Mouse (Mus musculus) hindbrain, embryonic 12.5 days (tissue): Measurements from ENCODE around the gene Rbm3. TPM values are rescaled to one million over a fixed set of nuclear protein-coding genes. Genes with fewer than 3 reads are reported as not detected.
A peak's percentile ranks its signal among the peaks of the same experiment; 100 is the strongest.

Source experiments
- ATAC-seq: fragments of 200-750 bp; cut with Nextera tagmentation; 2 replicates; pipeline ENCODE4 v1.8.0; 2017; ENCODE audit warnings: moderate TSS enrichment; ENCODE audit not compliant: low FRiP score
- H3K27ac ChIP-seq: fragments of 300-500 bp; sonication (generic); 2 replicates; pipeline ENCODE4 v1.5.1; 2016; ENCODE audit warnings: mild to moderate bottlenecking
- H3K27me3 ChIP-seq: fragments of 300-500 bp; sonication (generic); 2 replicates; pipeline ENCODE4 v1.6.1; 2016; ENCODE audit warnings: mild to moderate bottlenecking
- H3K36me3 ChIP-seq: fragments of 300-500 bp; sonication (generic); 2 replicates; pipeline ENCODE4 v1.6.1; 2016; ENCODE audit warnings: mild to moderate bottlenecking
- H3K4me1 ChIP-seq: fragments of 300-500 bp; sonication (generic); 2 replicates; pipeline ENCODE4 v1.6.1; 2016
- H3K4me2 ChIP-seq: fragments of 300-500 bp; sonication (generic); replicated peaks from 2 replicates; pipeline ENCODE4 v1.6.1; 2016; ENCODE audit warnings: mild to moderate bottlenecking
- H3K4me3 ChIP-seq: fragments of 300-500 bp; sonication (generic); 2 replicates; pipeline ENCODE4 v1.5.1; 2016; ENCODE audit warnings: mild to moderate bottlenecking
- H3K9ac ChIP-seq: fragments of 300-500 bp; sonication (generic); 2 replicates; pipeline ENCODE4 v1.6.1; 2016; ENCODE audit warnings: mild to moderate bottlenecking, moderate library complexity
- H3K9me3 ChIP-seq: fragments of 300-500 bp; sonication (generic); replicated peaks from 2 replicates; pipeline ENCODE4 v1.6.1; 2016; ENCODE audit warnings: mild to moderate bottlenecking
- WGBS: fragments of 180-500 bp; shearing (Covaris S2); methylation state at CpG from one replicate; pipeline ENCODE4 v1.1.7; 2016; 5-methylcytosine and 5-hydroxymethylcytosine counted together
- polyA plus RNA-seq: library from polyadenylated mRNA; unstranded; fragments of >200 nt; fragmentation: Nextera tagmentation; extraction: Ambion mirVana; gene quantifications from 2 replicates; pipeline ENCODE4 v1.2.1, GENCODE M21; 2016

Gene Rbm3
- 401 and 433 TPM in 2 replicates for polyA plus RNA-seq

DNA sequence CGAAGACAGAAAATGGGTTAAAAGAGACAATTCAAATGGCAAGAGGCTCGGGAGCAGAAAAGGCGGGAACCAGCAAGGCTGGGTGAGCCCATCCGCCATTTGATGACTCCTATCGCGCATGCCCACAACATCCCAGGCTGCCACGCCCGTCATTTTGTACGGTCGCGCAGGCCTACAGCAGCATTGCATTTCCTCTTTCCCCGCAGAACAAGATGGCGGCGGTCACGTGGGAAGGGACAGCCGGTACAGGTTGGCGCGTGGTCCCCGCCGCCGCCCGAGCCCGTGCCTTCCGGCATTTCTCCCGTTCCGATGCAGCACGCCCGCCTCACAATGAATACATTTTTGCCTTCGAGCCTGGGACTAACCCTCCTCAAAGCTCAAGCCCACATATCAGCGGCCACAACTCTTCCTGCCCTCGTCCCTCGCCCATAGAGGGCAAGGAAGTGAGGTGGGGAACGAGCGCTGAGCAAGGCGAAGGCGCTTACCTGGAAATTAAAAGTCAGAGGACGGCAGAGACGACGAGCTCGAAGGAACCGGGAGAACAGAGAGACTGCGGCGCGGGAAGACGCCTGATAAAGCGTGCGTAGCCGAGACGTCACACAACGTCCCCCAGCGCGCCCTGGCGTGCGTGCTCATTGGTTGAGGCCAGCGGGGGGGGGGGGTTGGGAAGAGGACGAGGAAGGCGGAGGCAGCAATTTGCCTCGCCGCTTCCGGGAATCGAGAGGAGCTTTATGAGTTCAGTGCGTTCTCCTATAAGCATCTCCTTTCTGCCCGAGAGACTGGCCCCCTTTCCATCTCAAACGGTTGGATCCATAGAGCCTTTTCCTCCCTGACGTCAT lies at the start of gene Rbm3:
Gene Rbm3, minus strand, starts transcription at position 728 of the 839 bp plus-strand sequence.
- Histone ChIP-seq H3K4me3 (peak within 1 kb of the TSS; percentile 58), H3K9ac (peak within 1 kb of the TSS; percentile 81), H3K27ac (peak within 1 kb of the TSS; percentile 96), H3K9me3 (no peaks in the 10 kb centered on the region), H3K27me3 (no peaks in the 10 kb centered on the region), H3K36me3 (peaks cover 18% of the 10 kb centered on the region; the same call in 1 of the 2 replicates), H3K4me1 (peaks cover 9% of the 10 kb centered on the region), H3K4me2 (peak within 1 kb of the TSS; percentile 64)
- peak; percentile 95 for ATAC-seq
- 22% methylated on average over 65 of the region's 65 CpGs for WGBS

GRCm38 (mm10) chrX:8193419-8193723 lies 47.7 kb upstream of the Rbm3 start, which contains the start of gene Ebp:
Gene Ebp, minus strand, starts transcription at chrX:8193512.
- Histone ChIP-seq H3K27ac (peak within 1 kb of the TSS; percentile 75), H3K4me1 (no peaks in the 10 kb centered on the region; the same call in 1 of the 2 replicates), H3K4me3 (peak within 1 kb of the TSS; percentile 50), H3K27me3 (no peaks in the 10 kb centered on the region), H3K4me2 (peak within 1 kb of the TSS; percentile 54), H3K9me3 (no peaks in the 10 kb centered on the region), H3K36me3 (no peaks in the 10 kb centered on the region), H3K9ac (peak within 1 kb of the TSS; percentile 51)
- WGBS: 27% methylated on average over 10 of the region's 10 CpGs
- peak; percentile 18; the same call in 1 of the 2 replicates for ATAC-seq

- peak overlapping the region; percentile 51 for H3K9ac ChIP-seq
- H3K9me3 ChIP-seq: no peaks in the 10 kb centered on the region
- peak overlapping the region; percentile 54 for H3K4me2 ChIP-seq
- 20% methylated on average over 38 of the region's 38 CpGs for WGBS
- ATAC-seq: peak; percentile 97
- H3K4me1 ChIP-seq: no peaks in the 10 kb centered on the region; the same call in 1 of the 2 replicates
- peak overlapping the region; percentile 50 for H3K4me3 ChIP-seq
- peak overlapping the region; percentile 75 for H3K27ac ChIP-seq
- H3K27me3 ChIP-seq: no peaks in the 10 kb centered on the region
- H3K36me3 ChIP-seq: no peaks in the 10 kb centered on the region
Observed at GRCm38 (mm10) chrX:8192640-8193418, 47.1 kb upstream of the Rbm3 start.

- Histone ChIP-seq H3K36me3 (no peaks in the 10 kb centered on the region), H3K4me3 (peak overlapping the region; percentile 50), H3K4me2 (peak overlapping the region; percentile 54), H3K9me3 (no peaks in the 10 kb centered on the region), H3K27me3 (no peaks in the 10 kb centered on the region), H3K9ac (peak overlapping the region; percentile 51), H3K27ac (peak overlapping the region; percentile 75), H3K4me1 (no peaks in the 10 kb centered on the region; the same call in 1 of the 2 replicates)
- ATAC-seq: no peak; the same call in 1 of the 2 replicates
- WGBS: 16% methylated on average over 13 of the region's 13 CpGs
Observed at GRCm38 (mm10) chrX:8192126-8192639, 46.5 kb upstream of the Rbm3 start.

DNA sequence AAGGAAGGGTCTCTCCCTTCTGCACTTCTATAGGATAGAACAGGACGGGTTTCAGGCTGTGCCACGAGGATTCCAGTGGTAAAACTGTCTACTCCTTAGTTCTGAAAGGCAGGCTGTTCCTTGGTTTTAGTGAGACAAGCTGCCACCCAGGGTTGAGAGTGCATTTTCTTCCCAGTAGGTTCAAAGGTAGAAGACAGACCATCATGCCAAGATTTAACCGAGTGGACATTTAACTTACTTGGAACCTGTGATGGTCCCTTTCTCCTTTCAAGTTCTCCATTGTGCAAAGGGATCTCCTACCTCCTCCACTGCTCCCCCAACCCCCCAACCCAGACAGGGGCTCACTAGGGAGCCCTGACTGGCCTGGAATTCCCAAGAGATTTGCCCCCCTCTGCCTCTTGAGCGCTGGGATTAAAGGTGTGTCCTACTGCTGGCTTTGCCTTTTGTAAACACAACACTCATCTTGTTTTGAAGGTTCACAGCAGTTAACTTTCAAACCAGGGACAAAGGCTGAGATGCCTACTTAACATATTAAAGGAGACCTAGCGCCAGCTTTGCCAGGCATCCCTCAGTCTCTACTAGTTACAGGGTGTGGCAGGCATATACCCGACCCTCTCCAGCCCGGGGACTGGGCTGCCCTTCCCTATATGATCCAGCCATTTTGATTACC lies 37.3 kb upstream of the Rbm3 start:
- H3K9me3 ChIP-seq: no peaks in the 10 kb centered on the region
- H3K27me3 ChIP-seq: no peaks in the 10 kb centered on the region
- no peak overlapping the region for H3K9ac ChIP-seq
- no peak overlapping the region for H3K4me2 ChIP-seq
- H3K36me3 ChIP-seq: 0 out of 2 replicates have a peak, but pooled peaks cover 5% of the 10 kb centered on the region
- WGBS: 17% methylated on average over 7 of the region's 7 CpGs
- no peak overlapping the region for H3K4me3 ChIP-seq
- ATAC-seq: no peak
- H3K27ac ChIP-seq: no peak overlapping the region
- H3K4me1 ChIP-seq: no peaks in the 10 kb centered on the region

DNA sequence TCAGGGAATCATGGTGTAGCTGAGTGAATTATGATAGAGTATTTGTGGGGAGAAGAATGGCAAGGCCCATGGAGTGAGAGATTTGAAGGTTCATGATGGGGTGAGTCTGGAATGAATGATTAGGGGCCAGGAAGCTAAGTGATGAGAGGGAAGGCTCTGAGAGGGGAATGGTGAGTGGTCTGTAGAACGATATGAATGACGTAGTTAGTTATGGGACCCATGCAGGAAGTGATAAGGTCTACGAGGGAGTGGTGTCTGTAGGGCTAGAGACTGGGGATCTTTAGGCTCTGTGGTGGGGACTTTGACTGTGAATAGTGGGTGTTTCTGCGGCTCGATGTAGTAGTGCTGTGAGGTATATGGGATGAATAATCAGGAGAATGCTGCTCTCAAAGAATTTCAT lies 34.0 kb upstream of the Rbm3 start:
- WGBS: 93% methylated on average over 5 of the region's 5 CpGs
- no peaks in the 10 kb centered on the region for H3K9me3 ChIP-seq
- ATAC-seq: no peak
- H3K4me3 ChIP-seq: no peak overlapping the region
- no peak overlapping the region for H3K4me2 ChIP-seq
- no peak overlapping the region for H3K9ac ChIP-seq
- H3K36me3 ChIP-seq: no peaks in the 10 kb centered on the region
- H3K27ac ChIP-seq: no peak overlapping the region
- H3K27me3 ChIP-seq: no peaks in the 10 kb centered on the region
- H3K4me1 ChIP-seq: no peaks in the 10 kb centered on the region

DNA sequence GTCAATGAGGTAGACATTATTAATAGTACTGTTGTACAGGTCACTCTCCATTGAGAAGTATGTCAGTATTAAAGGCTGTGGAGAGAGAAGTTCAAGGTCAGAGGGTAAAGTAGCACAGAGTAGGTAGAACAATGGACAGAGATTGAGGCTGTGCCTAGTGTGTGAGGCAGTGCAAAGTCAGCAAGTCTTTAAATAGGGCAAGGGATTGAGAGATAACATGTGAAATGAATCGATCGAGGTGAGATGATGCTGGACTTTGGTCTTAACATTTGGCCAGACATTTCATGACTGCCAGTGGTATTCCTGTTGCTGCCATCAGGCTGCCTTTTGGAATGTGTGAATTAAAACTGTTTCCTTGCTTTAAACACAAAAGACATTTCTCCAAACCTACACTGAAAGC lies 33.2 kb upstream of the Rbm3 start:
- H3K27ac ChIP-seq: no peak overlapping the region
- H3K9me3 ChIP-seq: no peaks in the 10 kb centered on the region
- WGBS: 93% methylated on average over 2 of the region's 2 CpGs
- no peak overlapping the region for H3K4me2 ChIP-seq
- no peak overlapping the region for H3K9ac ChIP-seq
- no peaks in the 10 kb centered on the region for H3K4me1 ChIP-seq
- no peak overlapping the region for H3K4me3 ChIP-seq
- no peaks in the 10 kb centered on the region for H3K36me3 ChIP-seq
- no peak for ATAC-seq
- no peaks in the 10 kb centered on the region for H3K27me3 ChIP-seq

GRCm38 (mm10) chrX:8175504-8176385 lies 30.1 kb upstream of the Rbm3 start, which contains the start of gene Tbc1d25:
Gene Tbc1d25, minus strand, starts transcription at chrX:8176181.
- Histone ChIP-seq H3K27ac (peak within 1 kb of the TSS; percentile 48; the same call in 1 of the 2 replicates), H3K4me1 (no peaks in the 10 kb centered on the region), H3K9me3 (no peaks in the 10 kb centered on the region), H3K27me3 (no peaks in the 10 kb centered on the region), H3K36me3 (0 out of 2 replicates have a peak, but pooled peaks cover 1% of the 10 kb centered on the region), H3K4me3 (peak within 1 kb of the TSS; percentile 54), H3K4me2 (peak within 1 kb of the TSS; percentile 51), H3K9ac (peak within 1 kb of the TSS; percentile 59)
- peak; percentile 94 for ATAC-seq
- 14% methylated on average over 56 of the region's 56 CpGs for WGBS

- Histone ChIP-seq H3K9ac (peak overlapping the region; percentile 59), H3K4me1 (no peaks in the 10 kb centered on the region), H3K4me3 (peak overlapping the region; percentile 54), H3K36me3 (0 out of 2 replicates have a peak, but pooled peaks cover 3% of the 10 kb centered on the region), H3K27ac (no peak overlapping the region), H3K27me3 (no peaks in the 10 kb centered on the region), H3K9me3 (no peaks in the 10 kb centered on the region), H3K4me2 (peak overlapping the region; percentile 51)
- peak; percentile 85 for ATAC-seq
- 20% methylated on average over 4 of the region's 4 CpGs for WGBS
Observed at GRCm38 (mm10) chrX:8175169-8175503, 29.5 kb upstream of the Rbm3 start.

DNA sequence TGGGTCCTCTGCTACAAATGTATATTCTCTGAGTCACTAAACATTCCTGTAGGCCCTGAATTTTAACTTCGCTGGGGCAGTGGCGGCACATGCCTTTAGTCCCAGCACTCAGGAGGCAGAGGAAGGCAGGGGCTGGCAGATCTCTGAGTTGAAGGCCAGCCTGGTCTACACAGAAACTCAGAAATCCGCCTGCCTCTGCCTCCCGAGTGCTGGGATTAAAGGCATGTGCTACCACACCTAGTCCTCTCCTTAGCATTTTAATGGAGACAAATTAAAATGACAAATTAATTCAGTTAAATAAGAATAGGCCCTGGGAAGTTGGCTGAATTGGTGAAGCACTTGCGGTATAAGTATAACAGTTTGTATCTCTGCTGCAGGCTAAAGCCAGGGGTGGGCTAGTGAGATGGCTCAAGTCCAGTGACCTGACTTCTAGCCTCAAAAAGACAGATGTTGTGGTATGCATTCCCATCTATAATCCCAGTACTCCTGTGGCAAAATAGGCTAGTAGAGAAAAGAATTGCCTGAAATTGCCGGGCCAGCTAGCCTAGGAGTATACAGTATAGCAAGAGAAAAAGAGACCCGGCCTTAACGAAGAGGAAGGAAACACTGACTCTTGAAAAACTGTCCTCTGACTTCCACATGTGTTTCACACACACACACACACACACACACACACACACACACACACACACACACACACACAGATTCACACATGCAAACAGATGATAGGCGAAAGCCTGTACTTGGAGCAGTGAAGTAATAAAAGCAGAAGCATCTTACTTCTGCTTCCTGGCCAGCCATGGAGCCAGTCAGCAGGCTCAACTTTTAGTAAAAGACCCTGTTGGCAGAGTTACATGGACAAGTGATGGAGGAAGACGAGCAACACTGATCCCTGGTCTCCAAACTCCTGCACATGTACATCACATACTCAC lies 22.3 kb upstream of the Rbm3 start:
- Histone ChIP-seq H3K9ac (no peak overlapping the region), H3K27me3 (no peaks in the 10 kb centered on the region), H3K4me3 (no peak overlapping the region), H3K4me2 (no peak overlapping the region), H3K4me1 (no peaks in the 10 kb centered on the region), H3K36me3 (0 out of 2 replicates have a peak, but pooled peaks cover 3% of the 10 kb centered on the region), H3K27ac (no peak overlapping the region), H3K9me3 (no peaks in the 10 kb centered on the region)
- WGBS: 91% methylated on average over 8 of the region's 10 CpGs
- no peak for ATAC-seq
